Mouse (Mus musculus): ENCODE measurements at regions not wholly inside any gene's neighbourhood (a gene's known extent, or its start where the extent isn't known, plus 50 kb on each side); places are given as distances from the start of the nearest gene placed in this dataset.
"Not testable (repeated sequence)": the region's sequence is repeated elsewhere in the genome, so short reads cannot be mapped to it uniquely, and the experiment has no call there.

- no peak for DNase-seq (ENCODE audit: low spot score)
Measured at GRCm38 (mm10) chr13:52202372-52202771, 328.7 kb downstream of the Diras2 start.

GRCm38 (mm10) chr13:52205951-52206350 is 325.1 kb downstream of the Diras2 start:
- DNase-seq (ENCODE audit: low spot score): no peak

DNA sequence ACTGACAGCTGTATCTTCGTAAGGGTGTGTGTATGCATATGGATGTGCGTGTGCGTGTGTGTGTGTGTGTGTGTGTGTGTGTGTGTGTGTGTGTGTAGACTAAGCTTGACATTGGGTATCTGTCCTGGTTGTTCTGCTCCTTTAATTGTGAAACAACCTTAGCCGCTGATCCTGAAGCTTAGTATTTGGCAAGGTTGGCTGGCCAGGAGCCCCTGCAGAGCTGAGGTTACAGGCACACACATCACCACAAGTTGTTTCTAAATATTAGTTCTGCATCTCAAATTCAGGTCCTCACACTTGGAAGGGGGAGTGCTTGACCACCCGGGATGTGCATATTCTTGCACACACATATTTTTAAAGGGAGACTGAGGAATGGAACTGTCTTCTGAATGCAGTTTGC is 314.7 kb downstream of the Diras2 start:
- no peak for DNase-seq (ENCODE audit: low spot score)

DNA sequence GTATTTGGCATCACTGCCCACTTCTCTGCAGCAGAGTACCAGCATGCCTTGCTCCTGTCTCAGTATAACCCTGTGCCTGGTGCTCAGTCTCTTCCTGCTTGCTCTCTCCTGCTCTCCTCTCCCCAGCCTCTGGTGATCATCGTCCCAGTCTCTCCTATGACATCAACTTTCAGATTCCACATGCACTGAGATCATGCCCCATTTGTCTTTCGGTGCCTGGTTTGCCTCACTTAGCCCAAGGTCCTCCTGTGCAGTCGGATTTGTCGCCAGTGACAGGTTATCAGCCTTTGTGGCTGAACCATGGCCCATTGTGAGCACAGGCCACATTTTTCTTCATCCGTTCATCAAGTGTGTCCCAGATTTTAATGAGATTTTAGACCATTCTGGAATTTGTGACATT is 314.0 kb downstream of the Diras2 start:
- DNase-seq (ENCODE audit: low spot score): no peak

- no peak for DNase-seq (ENCODE audit: low spot score)
Measured at GRCm38 (mm10) chr13:52217741-52218140, 313.3 kb downstream of the Diras2 start.

DNA sequence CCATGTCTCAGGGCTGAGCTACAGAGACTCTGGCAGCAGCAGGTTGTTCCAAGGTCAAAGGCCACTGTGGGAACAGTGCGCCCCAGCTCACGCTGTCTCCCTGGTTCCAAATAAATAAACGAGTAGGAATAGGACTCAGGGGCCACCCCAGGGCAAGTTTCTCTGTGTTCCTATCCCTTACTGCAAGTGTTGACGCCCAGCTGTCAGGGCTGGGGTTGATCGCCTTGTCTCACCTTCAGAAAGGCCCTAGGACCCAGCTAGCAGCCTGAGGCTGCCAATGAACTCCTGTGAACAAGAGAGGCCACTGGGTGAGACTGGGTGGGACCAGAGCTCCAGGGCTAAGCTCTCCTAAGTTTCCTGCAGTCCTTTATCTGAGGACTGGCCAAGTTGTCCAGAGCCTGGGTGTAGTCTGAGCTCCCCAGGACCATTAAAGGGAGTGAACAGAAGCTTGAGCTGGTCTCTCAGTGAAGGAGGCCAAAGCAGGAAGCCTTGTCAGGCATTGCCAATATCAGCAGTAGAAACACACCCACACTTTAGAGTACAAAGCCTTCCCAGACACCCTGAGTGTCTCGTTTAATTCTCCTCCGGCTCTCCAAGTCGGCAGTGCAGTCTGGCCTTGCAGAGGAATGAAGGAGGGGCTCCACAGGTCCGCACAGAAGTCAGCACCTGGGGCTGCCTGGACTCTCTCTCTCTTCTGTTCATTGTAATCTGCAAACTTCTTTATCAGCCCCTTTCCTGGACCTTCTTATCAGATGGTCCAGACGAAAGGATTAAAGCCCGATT is 308.6 kb downstream of the Diras2 start:
- peak; percentile 12 for DNase-seq (ENCODE audit: low spot score)

GRCm38 (mm10) chr13:52223098-52223962 is 307.7 kb downstream of the Diras2 start:
- peak; percentile 79 for DNase-seq (ENCODE audit: low spot score)

GRCm38 (mm10) chr13:52233971-52234370 is 297.1 kb downstream of the Diras2 start:
- no peak for DNase-seq (ENCODE audit: low spot score)

DNA sequence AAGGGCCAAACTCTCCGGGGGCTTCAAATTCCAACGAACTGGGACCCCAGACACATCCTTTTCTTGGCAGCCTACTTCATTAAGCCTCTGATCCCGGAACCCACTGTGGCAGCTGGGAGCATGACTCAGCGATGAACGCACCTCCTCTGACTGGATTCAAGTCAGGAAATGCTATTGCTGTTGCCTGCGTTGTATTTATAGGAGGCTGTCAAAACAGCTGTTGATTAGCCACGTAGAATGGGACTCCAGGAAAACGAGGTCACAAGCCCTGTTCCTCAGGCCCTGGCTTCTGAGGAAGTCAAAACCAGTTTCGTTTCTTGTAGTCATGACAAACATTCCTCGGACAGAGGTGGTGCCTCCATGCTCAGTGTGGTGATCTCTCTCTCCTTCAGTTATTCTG is 295.0 kb downstream of the Diras2 start:
- peak; percentile 21 for DNase-seq (ENCODE audit: low spot score)

GRCm38 (mm10) chr13:52239563-52239962 is 291.5 kb downstream of the Diras2 start:
- DNase-seq (ENCODE audit: low spot score): no peak

DNA sequence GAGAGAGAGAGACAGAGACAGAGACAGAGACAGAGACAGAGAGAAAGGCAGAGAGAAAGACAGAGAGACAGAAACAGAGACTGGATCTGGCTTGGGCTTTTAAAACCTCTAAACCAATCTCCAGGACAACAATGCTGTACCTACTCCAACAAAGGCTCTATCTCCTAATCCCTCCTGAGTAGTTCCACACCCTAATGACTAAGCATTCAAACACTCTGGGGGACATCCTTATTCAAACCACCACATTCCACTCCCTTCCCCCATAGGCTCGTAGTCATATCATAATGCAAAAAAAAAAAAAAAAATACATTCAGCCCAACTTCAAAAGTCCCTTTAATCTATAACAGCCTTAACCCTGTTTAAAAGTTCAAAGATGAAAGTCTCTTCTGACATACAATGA is 289.3 kb downstream of the Diras2 start:
- no peak for DNase-seq (ENCODE audit: low spot score)

DNA sequence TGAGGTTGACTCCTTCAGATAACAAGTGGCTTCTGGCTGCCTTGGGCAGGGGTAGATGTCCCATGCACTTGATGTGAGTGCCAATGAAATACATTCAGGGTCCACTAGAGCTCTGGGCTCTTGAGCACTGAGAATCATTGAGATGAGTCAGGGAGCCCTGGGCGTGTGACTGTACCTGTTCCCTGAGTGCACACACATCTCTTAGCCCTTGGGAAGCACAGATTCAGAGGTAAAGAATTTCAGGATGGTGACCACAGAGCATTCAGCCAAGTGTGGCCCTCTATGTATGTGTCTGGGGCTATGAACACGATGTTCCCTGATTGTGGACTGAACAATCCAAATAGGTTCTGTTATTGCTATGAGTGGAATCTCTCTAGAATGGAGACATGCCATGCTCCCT is 281.6 kb downstream of the Diras2 start:
- no peak for DNase-seq (ENCODE audit: low spot score)

- DNase-seq (ENCODE audit: low spot score): no peak
Measured at GRCm38 (mm10) chr13:52250371-52250770, 280.7 kb downstream of the Diras2 start.

DNA sequence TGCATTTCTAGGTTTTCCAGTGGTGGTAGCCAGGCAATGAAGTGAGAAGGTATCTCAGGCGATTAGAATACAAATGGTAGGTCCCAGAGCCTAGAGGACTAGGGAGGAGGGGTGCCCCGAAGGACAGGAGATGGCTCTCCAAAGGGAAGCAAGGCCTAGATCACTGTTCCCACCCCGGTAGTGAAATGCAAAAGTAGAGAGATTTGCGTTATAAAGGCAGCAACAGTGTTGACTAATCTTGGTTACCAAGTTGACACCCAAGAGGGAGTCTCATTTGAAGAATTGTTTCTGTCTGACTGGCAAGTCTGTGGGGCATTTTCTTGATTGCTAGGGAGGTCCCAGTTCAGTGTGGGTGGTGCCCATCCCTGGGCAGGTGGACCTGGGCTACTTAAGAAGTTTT is 278.8 kb downstream of the Diras2 start:
- DNase-seq (ENCODE audit: low spot score): no peak

DNA sequence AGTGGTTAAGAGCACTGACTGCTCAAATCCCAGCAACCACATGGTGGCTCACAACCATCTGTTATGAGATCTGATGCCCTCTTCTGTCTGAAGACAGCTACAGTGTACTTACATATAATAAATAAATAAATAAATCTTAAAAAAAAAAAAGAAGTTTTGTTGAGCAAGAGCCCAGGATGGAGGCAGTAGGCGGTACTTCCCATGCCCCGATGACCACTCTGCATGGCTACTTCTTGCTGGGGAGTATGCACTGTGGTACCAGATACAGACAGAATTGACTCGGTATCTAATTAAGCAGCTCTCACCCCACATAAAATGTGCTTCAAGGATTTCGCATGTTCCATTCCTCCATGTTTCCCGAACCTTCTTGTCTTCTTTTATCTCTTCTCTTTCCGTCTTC is 278.4 kb downstream of the Diras2 start:
- not testable (repeated sequence) for DNase-seq (ENCODE audit: low spot score)

DNA sequence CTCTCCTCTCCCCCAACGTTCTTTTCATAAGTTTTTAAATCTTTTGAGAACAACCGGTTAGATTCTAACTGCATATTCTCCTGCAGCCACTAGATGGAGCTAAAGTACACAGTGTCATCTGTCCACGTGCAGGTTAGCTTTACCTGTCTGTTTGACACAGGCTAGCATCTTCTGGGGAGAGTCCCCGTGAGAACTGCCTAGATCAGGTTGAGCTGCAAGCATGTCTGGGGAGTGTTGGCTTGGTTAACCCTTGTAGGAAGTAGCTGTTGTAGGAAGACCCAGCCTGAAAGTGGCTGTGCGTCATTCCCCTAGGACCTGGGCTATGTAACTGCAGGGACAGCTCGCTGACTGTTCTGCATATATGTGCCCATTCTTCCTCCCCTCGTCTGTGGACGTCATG is 277.9 kb downstream of the Diras2 start:
- DNase-seq (ENCODE audit: low spot score): peak; percentile 69

DNA sequence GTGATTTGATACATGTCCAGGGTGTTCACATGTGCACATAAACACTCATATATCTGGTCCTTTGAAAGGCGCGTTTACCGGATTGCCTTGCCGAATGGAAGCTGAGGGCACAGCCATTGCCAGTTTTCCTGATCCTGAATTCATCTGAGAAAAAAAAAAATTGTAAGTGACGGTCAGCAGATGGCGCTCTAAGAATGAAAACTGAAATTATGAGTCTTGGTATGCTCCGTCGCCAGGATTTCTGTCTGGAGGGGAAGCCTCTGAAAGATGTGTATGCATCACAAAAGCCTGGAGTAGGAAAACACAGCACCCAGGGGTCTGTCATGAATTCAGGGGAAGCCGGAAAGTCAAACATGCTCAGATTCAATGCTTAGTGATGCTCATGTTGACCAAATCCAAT is 276.9 kb downstream of the Diras2 start:
- peak; percentile 84 for DNase-seq (ENCODE audit: low spot score)

- peak; percentile 47 for DNase-seq (ENCODE audit: low spot score)
Measured at GRCm38 (mm10) chr13:52255697-52256096, 275.4 kb downstream of the Diras2 start.

- no peak for DNase-seq (ENCODE audit: low spot score)
Measured at GRCm38 (mm10) chr13:52258373-52258772, 272.7 kb downstream of the Diras2 start.

DNA sequence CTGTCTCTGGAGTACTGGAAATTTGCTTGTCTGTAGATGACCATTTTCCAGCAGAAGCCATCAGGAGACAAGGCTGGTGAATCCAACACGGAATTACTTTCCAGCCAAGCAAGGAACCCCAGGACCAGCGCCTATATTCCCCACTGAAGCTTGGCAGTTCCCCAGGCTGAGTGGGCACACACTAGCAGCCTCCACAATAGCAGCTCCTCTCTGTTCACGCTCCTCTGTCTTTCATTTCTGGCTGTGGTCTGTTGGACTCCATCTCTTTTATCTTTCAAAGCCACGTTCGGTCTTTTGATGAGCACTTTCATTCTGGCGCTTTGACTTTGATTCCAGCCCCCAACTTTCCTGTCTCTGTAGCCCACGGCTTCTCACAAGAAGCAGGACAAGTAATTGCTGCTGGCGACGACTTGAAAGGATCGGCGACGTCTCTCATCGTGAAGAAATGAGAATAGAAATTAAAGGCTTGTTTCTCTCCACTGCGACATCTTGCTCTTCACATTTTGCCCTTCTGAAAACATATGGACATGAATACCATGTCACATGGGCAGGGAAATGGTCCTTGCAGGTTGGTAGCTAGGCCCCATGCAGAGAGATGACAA is 268.0 kb downstream of the Diras2 start:
- no peak for DNase-seq (ENCODE audit: low spot score)

DNA sequence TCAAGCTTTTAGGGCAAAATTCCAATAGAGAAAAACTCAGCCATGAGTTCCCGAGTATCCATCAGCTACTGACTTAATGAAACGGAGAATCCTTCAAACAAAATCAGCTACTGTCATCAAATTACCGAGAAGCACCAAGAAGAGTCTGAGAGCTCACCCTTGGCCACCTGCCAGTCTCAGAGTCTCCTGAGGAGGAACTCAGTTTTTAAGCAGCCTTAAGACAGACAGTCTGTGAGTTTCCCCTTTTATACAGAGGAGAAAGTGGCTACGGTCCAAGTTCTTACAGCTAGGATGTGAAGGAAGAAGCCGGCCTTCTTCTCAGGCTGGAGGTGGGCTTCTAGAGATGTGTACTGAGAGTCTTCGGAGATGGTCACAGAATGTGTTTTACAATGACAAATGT is 262.8 kb downstream of the Diras2 start:
- no peak for DNase-seq (ENCODE audit: low spot score)

GRCm38 (mm10) chr13:52273502-52274246 is 257.4 kb downstream of the Diras2 start:
- DNase-seq (ENCODE audit: low spot score): no peak
